Mouse (Mus musculus): ENCODE results near the gene Ranbp9.

- TF ChIP-seq CTCF (IDR thresholded peaks at IDR 0.05; ENCODE audit: low read depth) (no peak), EP300 (IDR thresholded peaks at IDR 0.05; ENCODE audit: low read depth) (peak; percentile 21; the same call in 1 of the 2 replicates)
Measured at GRCm38 (mm10) chr13:43530129-43530831, 49.2 kb upstream of the Ranbp9 start.
